Mouse (Mus musculus): ENCODE data around the gene Taf5. TPM values are rescaled to one million over a fixed set of nuclear protein-coding genes. Genes with fewer than 3 reads are reported as not detected.

Gene Taf5
- polyA plus RNA-seq, 1 experiment from 2014 or later: 10.6 TPM

GRCm38 (mm10) chr19:47029796-47030195 is 37.8 kb upstream of the Taf5 start:
- Histone ChIP-seq H3K9ac (ENCODE audit: low read length) (no peak overlapping the region), H3K27ac (ENCODE audit: low read depth, low read length) (no peak overlapping the region), H3K4me2 (ENCODE audit: low read depth, low read length, severe bottlenecking) (no peak overlapping the region), H3K27me3 (ENCODE audit: control insufficient read depth, insufficient read depth, low read length) (no peaks in the 10 kb centered on the region), H3K36me3 (ENCODE audit: control insufficient read depth, insufficient read depth, low read length) (peaks cover 3% of the 10 kb centered on the region; the same call in 1 of the 2 replicates), H3K4me1 (replicated peaks; ENCODE audit: control insufficient read depth, insufficient read depth, low read length) (no peaks in the 10 kb centered on the region), H3K9me3 (ENCODE audit: control insufficient read depth, low read length) (no peaks in the 10 kb centered on the region), H3K4me3 (ENCODE audit: low read depth, low read length) (no peak overlapping the region)
- ATAC-seq (replicated peaks; ENCODE audit: low FRiP score) (no peak), DNase-seq (ENCODE audit: low spot score) (no peak)
- 81% methylated on average over 9 of the region's 9 CpGs for WGBS

GRCm38 (mm10) chr19:47031770-47032169 is 35.8 kb upstream of the Taf5 start:
- Histone ChIP-seq H3K27ac (ENCODE audit: low read depth, low read length) (no peak overlapping the region), H3K9me3 (ENCODE audit: control insufficient read depth, low read length) (no peaks in the 10 kb centered on the region), H3K27me3 (ENCODE audit: control insufficient read depth, insufficient read depth, low read length) (no peaks in the 10 kb centered on the region), H3K4me1 (replicated peaks; ENCODE audit: control insufficient read depth, insufficient read depth, low read length) (no peaks in the 10 kb centered on the region), H3K4me2 (ENCODE audit: low read depth, low read length, severe bottlenecking) (no peak overlapping the region), H3K36me3 (ENCODE audit: control insufficient read depth, insufficient read depth, low read length) (peaks cover 3% of the 10 kb centered on the region; the same call in 1 of the 2 replicates), H3K9ac (ENCODE audit: low read length) (no peak overlapping the region), H3K4me3 (ENCODE audit: low read depth, low read length) (no peak overlapping the region)
- WGBS: 90% methylated on average over 6 of the region's 6 CpGs
- DNase-seq (ENCODE audit: low spot score) (no peak), ATAC-seq (replicated peaks; ENCODE audit: low FRiP score) (no peak)

GRCm38 (mm10) chr19:47034916-47035315 is 32.6 kb upstream of the Taf5 start:
- DNase-seq (ENCODE audit: low spot score) (no peak), ATAC-seq (replicated peaks; ENCODE audit: low FRiP score) (no peak)
- no peaks in the 10 kb centered on the region for H3K4me1 ChIP-seq (replicated peaks; ENCODE audit: control insufficient read depth, insufficient read depth, low read length)
- H3K4me3 ChIP-seq (ENCODE audit: low read depth, low read length): no peak overlapping the region
- H3K27me3 ChIP-seq (ENCODE audit: control insufficient read depth, insufficient read depth, low read length): no peaks in the 10 kb centered on the region
- H3K9me3 ChIP-seq (ENCODE audit: control insufficient read depth, low read length): no peaks in the 10 kb centered on the region
- H3K4me2 ChIP-seq (ENCODE audit: low read depth, low read length, severe bottlenecking): no peak overlapping the region
- H3K27ac ChIP-seq (ENCODE audit: low read depth, low read length): no peak overlapping the region
- no peak overlapping the region for H3K9ac ChIP-seq (ENCODE audit: low read length)
- WGBS: 93% methylated on average over 4 of the region's 4 CpGs
- H3K36me3 ChIP-seq (ENCODE audit: control insufficient read depth, insufficient read depth, low read length): peaks cover 3% of the 10 kb centered on the region; the same call in 1 of the 2 replicates

- peaks cover 3% of the 10 kb centered on the region; the same call in 1 of the 2 replicates for H3K36me3 ChIP-seq (ENCODE audit: control insufficient read depth, insufficient read depth, low read length)
Measured at GRCm38 (mm10) chr19:47036596-47036995, 30.9 kb upstream of the Taf5 start.

GRCm38 (mm10) chr19:47040720-47041473 is 26.6 kb upstream of the Taf5 start:
- no peak overlapping the region for H3K27ac ChIP-seq (ENCODE audit: low read depth, low read length)
- no peak overlapping the region for H3K9ac ChIP-seq (ENCODE audit: low read length)
- no peaks in the 10 kb centered on the region for H3K9me3 ChIP-seq (ENCODE audit: control insufficient read depth, low read length)
- no peak overlapping the region for H3K4me2 ChIP-seq (ENCODE audit: low read depth, low read length, severe bottlenecking)
- H3K4me3 ChIP-seq (ENCODE audit: low read depth, low read length): no peak overlapping the region
- no peaks in the 10 kb centered on the region; the same call in 1 of the 2 replicates for H3K36me3 ChIP-seq (ENCODE audit: control insufficient read depth, insufficient read depth, low read length)
- no peaks in the 10 kb centered on the region for H3K27me3 ChIP-seq (ENCODE audit: control insufficient read depth, insufficient read depth, low read length)
- 89% methylated on average over 3 of the region's 3 CpGs for WGBS
- DNase-seq (ENCODE audit: low spot score) (no peak), ATAC-seq (replicated peaks; ENCODE audit: low FRiP score) (no peak)
- H3K4me1 ChIP-seq (replicated peaks; ENCODE audit: control insufficient read depth, insufficient read depth, low read length): no peaks in the 10 kb centered on the region

More at GRCm38 (mm10) chr19:47036596-47036995, 30.9 kb upstream of the Taf5 start:
- no peak overlapping the region for H3K27ac ChIP-seq (ENCODE audit: low read depth, low read length)
- WGBS: 83% methylated on average over 3 of the region's 3 CpGs
- no peak for ATAC-seq (replicated peaks; ENCODE audit: low FRiP score)
- no peaks in the 10 kb centered on the region for H3K4me1 ChIP-seq (replicated peaks; ENCODE audit: control insufficient read depth, insufficient read depth, low read length)
- H3K9me3 ChIP-seq (ENCODE audit: control insufficient read depth, low read length): no peaks in the 10 kb centered on the region
- H3K27me3 ChIP-seq (ENCODE audit: control insufficient read depth, insufficient read depth, low read length): no peaks in the 10 kb centered on the region
- no peak overlapping the region for H3K4me2 ChIP-seq (ENCODE audit: low read depth, low read length, severe bottlenecking)
- no peak overlapping the region for H3K4me3 ChIP-seq (ENCODE audit: low read depth, low read length)
- DNase-seq (ENCODE audit: low spot score): no peak
- H3K9ac ChIP-seq (ENCODE audit: low read length): no peak overlapping the region

GRCm38 (mm10) chr19:47043608-47044007 is 23.9 kb upstream of the Taf5 start:
- ATAC-seq (replicated peaks; ENCODE audit: low FRiP score) (no peak), DNase-seq (ENCODE audit: low spot score) (no peak)
- no peak overlapping the region for H3K4me2 ChIP-seq (ENCODE audit: low read depth, low read length, severe bottlenecking)
- 86% methylated on average over 3 of the region's 3 CpGs for WGBS
- no peak overlapping the region for H3K9ac ChIP-seq (ENCODE audit: low read length)
- H3K27ac ChIP-seq (ENCODE audit: low read depth, low read length): no peak overlapping the region
- H3K4me1 ChIP-seq (replicated peaks; ENCODE audit: control insufficient read depth, insufficient read depth, low read length): no peaks in the 10 kb centered on the region
- H3K9me3 ChIP-seq (ENCODE audit: control insufficient read depth, low read length): no peaks in the 10 kb centered on the region
- H3K4me3 ChIP-seq (ENCODE audit: low read depth, low read length): no peak overlapping the region
- H3K27me3 ChIP-seq (ENCODE audit: control insufficient read depth, insufficient read depth, low read length): no peaks in the 10 kb centered on the region
- peaks cover 4% of the 10 kb centered on the region; the same call in 1 of the 2 replicates for H3K36me3 ChIP-seq (ENCODE audit: control insufficient read depth, insufficient read depth, low read length)

- 100% methylated on average over 1 of the region's 1 CpGs for WGBS
- no peak overlapping the region for H3K4me2 ChIP-seq (ENCODE audit: low read depth, low read length, severe bottlenecking)
- H3K27me3 ChIP-seq (ENCODE audit: control insufficient read depth, insufficient read depth, low read length): no peaks in the 10 kb centered on the region
- H3K9me3 ChIP-seq (ENCODE audit: control insufficient read depth, low read length): no peaks in the 10 kb centered on the region
- DNase-seq (ENCODE audit: low spot score) (no peak), ATAC-seq (replicated peaks; ENCODE audit: low FRiP score) (no peak)
- no peak overlapping the region for H3K4me3 ChIP-seq (ENCODE audit: low read depth, low read length)
- H3K4me1 ChIP-seq (replicated peaks; ENCODE audit: control insufficient read depth, insufficient read depth, low read length): peaks cover 8% of the 10 kb centered on the region; the same call in 1 of the 2 replicates
- peaks cover 4% of the 10 kb centered on the region; the same call in 1 of the 2 replicates for H3K36me3 ChIP-seq (ENCODE audit: control insufficient read depth, insufficient read depth, low read length)
- H3K9ac ChIP-seq (ENCODE audit: low read length): no peak overlapping the region
- H3K27ac ChIP-seq (ENCODE audit: low read depth, low read length): no peak overlapping the region
Measured at GRCm38 (mm10) chr19:47046343-47046742, 21.2 kb upstream of the Taf5 start.

- H3K27me3 ChIP-seq (ENCODE audit: control insufficient read depth, insufficient read depth, low read length): no peaks in the 10 kb centered on the region
- 84% methylated on average over 13 of the region's 13 CpGs for WGBS
- H3K4me3 ChIP-seq (ENCODE audit: low read depth, low read length): no peak overlapping the region
- no peak overlapping the region for H3K4me2 ChIP-seq (ENCODE audit: low read depth, low read length, severe bottlenecking)
- no peaks in the 10 kb centered on the region for H3K9me3 ChIP-seq (ENCODE audit: control insufficient read depth, low read length)
- H3K36me3 ChIP-seq (ENCODE audit: control insufficient read depth, insufficient read depth, low read length): peaks cover 4% of the 10 kb centered on the region; the same call in 1 of the 2 replicates
- no peak overlapping the region for H3K27ac ChIP-seq (ENCODE audit: low read depth, low read length)
- ATAC-seq (replicated peaks; ENCODE audit: low FRiP score) (no peak), DNase-seq (ENCODE audit: low spot score) (no peak)
- peaks cover 8% of the 10 kb centered on the region; the same call in 1 of the 2 replicates for H3K4me1 ChIP-seq (replicated peaks; ENCODE audit: control insufficient read depth, insufficient read depth, low read length)
- H3K9ac ChIP-seq (ENCODE audit: low read length): no peak overlapping the region
Measured at GRCm38 (mm10) chr19:47047236-47047833, 20.2 kb upstream of the Taf5 start.
